Mouse (Mus musculus) forebrain, embryonic 10.5 days (tissue): ENCODE measurements around the gene Car10. TPM values are rescaled to one million over a fixed set of nuclear protein-coding genes. Genes with fewer than 3 reads are reported as not detected.
"Not testable (repeated sequence)": the region's sequence is repeated elsewhere in the genome, so short reads cannot be mapped to it uniquely, and the experiment has no call there.

Experiments
- DNase-seq: peaks from one replicate; pipeline ENCODE4 v3.0.0-alpha.2; 2017; ENCODE audit warnings: low spot score; ENCODE audit errors: extremely low spot score
- H3K27ac ChIP-seq: fragments of 300-500 bp; sonication (generic); 2 replicates; pipeline ENCODE4 v1.5.1; 2016; ENCODE audit warnings: mild to moderate bottlenecking
- H3K27me3 ChIP-seq: fragments of 300-500 bp; sonication (generic); 2 replicates; pipeline ENCODE4 v1.6.1; 2016; ENCODE audit warnings: mild to moderate bottlenecking; ENCODE audit not compliant: poor library complexity, severe bottlenecking
- H3K36me3 ChIP-seq: fragments of 300-500 bp; sonication (generic); replicated peaks from 2 replicates; pipeline ENCODE4 v1.6.1; 2016; ENCODE audit warnings: mild to moderate bottlenecking, moderate library complexity
- H3K4me1 ChIP-seq: fragments of 300-500 bp; sonication (generic); 2 replicates; pipeline ENCODE4 v1.6.1; 2016
- H3K4me3 ChIP-seq: fragments of 300-500 bp; sonication (generic); 2 replicates; pipeline ENCODE4 v1.5.1; 2016; ENCODE audit warnings: mild to moderate bottlenecking, moderate library complexity
- H3K9me3 ChIP-seq: fragments of 300-500 bp; sonication (generic); 2 replicates; pipeline ENCODE4 v1.6.1; 2016; ENCODE audit warnings: mild to moderate bottlenecking, moderate library complexity
- WGBS: fragments of 180-500 bp; shearing (Covaris S2); methylation state at CpG from one replicate; pipeline ENCODE4 v1.1.7; 2016; 5-methylcytosine and 5-hydroxymethylcytosine counted together
- polyA plus RNA-seq: library from polyadenylated mRNA; unstranded; fragments of >200 nt; fragmentation: Nextera tagmentation; extraction: Ambion mirVana; gene quantifications from 2 replicates; pipeline ENCODE4 v1.2.1, GENCODE M21; 2016

The Car10 gene
- polyA plus RNA-seq, 1 experiment from 2014 or later, result 0.41 TPM

DNA sequence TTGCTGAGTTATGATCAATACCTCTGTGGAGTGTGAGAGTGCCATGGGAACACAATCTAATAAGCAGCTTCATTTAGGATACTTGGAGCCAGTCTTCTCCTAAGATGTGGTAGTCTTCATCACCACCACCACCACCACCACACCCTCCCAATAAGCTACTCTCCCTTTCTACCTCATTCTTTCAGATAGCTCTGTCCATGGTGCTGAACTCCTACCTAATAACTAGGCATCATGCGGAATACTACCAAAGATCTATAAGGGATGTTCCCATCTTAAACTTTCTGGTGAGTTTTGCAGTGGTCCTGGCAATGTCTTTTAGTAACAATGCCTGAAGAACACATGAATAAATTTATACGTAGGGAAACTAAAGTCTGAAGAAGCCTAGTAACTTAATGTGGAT is 263.7 kb downstream of the Car10 start:
- H3K9me3 ChIP-seq, result no peaks in the 10 kb centered on the region
- no peak for DNase-seq
- H3K36me3 ChIP-seq, result no peaks in the 10 kb centered on the region
- H3K4me3 ChIP-seq, result no peak overlapping the region
- H3K27ac ChIP-seq, result no peak overlapping the region
- no peaks in the 10 kb centered on the region for H3K4me1 ChIP-seq
- no peaks in the 10 kb centered on the region for H3K27me3 ChIP-seq
- WGBS, result 64% methylated on average over 2 of the region's 2 CpGs

DNA sequence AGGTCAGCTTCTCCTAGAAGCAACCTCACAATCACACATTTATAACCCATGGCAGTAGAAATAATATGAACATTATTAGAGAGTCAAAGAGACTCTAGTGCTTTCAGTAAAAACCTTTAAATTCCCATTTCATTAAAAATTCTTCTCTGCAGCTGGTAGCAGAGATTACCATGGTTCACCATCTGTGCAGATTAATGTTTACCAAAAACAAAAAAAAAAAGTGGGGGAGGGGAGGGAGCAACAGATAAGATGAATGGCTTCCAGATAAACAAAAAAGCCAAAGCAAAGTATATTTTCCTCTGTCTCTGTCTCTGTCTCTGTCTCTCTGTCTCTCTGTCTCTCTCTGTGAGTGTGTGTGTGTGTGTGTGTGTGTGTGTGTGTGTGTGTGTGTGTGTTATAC is 266.3 kb downstream of the Car10 start:
- DNase-seq, result no peak
- Histone ChIP-seq H3K4me1 (peaks cover 20% of the 10 kb centered on the region), H3K36me3 (no peaks in the 10 kb centered on the region), H3K27me3 (no peaks in the 10 kb centered on the region), H3K9me3 (no peaks in the 10 kb centered on the region), H3K27ac (no peak overlapping the region), H3K4me3 (no peak overlapping the region)

DNA sequence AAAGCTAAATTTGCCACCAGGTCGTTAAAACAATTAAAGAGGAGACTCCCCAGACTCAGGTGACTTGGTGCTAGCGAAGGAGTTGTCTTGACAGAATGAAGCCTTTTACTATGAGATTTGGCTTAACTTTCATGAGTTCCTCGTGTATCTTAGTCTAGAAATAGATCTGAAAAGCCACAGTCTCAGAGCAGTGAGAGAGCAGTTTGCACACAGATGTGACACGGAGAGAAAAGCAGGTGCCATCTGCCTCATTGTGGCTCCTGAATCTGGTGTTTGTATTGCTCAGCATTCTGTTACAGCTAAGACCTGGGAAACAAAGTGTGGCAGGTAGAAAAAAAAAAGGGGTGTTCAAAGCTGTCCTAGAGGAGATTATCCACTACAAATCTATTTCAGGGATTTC is 269.4 kb downstream of the Car10 start:
- Histone ChIP-seq H3K27me3 (no peaks in the 10 kb centered on the region), H3K4me3 (no peak overlapping the region), H3K36me3 (no peaks in the 10 kb centered on the region), H3K9me3 (no peaks in the 10 kb centered on the region), H3K4me1 (peaks cover 21% of the 10 kb centered on the region), H3K27ac (no peak overlapping the region)
- 36% methylated on average over 4 of the region's 4 CpGs for WGBS
- no peak for DNase-seq

DNA sequence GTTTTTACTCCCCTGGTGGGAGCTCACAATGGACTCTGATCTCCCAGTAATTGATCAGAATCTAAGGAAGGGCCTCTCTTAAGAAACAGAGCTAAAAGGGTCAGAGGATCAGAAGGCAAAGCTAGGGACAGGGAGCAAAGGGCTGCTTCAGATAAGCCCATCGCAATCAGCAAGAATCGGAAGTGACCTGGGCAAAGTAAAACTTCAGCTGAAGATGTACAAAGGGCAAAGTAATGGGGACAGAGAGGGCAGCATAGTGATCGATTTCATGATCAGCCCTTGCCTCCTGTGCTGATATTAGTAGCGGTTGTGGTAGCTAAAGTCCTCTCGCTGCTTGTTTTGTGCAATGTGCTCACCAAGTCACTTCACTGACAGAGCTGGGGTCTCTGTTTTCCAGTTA is 269.9 kb downstream of the Car10 start:
- no peaks in the 10 kb centered on the region for H3K27me3 ChIP-seq
- no peaks in the 10 kb centered on the region for H3K9me3 ChIP-seq
- DNase-seq, result no peak
- no peak overlapping the region for H3K27ac ChIP-seq
- peaks cover 21% of the 10 kb centered on the region for H3K4me1 ChIP-seq
- no peaks in the 10 kb centered on the region for H3K36me3 ChIP-seq
- 43% methylated on average over 5 of the region's 5 CpGs for WGBS
- H3K4me3 ChIP-seq, result no peak overlapping the region

DNA sequence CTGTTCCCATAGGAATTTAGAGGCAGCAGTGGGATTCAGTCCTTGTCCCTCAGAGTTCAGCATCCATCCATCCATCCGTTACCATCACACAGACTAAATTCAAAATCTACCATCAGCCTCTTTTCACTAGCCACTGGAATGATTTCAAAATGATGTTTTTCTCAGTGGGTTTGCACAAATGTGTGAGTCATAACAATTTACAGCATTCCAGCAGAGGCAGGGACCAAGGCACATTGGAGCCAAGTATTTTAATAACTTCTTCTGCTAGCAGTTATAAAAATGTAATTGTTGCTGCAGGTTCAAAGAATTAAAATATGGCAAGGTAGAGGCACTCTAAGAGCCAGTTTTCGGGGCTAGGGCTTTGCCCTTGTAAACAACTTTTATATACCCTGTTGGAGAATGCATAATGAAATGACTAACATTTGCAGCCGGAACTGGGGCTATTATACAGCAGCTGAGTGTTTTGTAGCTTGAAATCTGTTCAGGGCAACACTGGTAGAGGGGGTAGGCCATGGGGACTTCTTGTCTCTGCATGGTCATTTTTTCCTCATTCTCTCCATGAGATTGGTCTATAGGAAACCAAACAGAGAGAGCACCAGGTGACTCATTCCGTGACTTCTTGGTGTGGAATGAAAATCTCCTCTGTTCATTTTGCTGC is 276.0 kb downstream of the Car10 start:
- Histone ChIP-seq H3K4me3 (no peak overlapping the region), H3K4me1 (0 out of 2 replicates have a peak, but pooled peaks cover 5% of the 10 kb centered on the region), H3K27ac (no peak overlapping the region), H3K36me3 (no peaks in the 10 kb centered on the region), H3K27me3 (no peaks in the 10 kb centered on the region), H3K9me3 (no peaks in the 10 kb centered on the region)
- WGBS, result 87% methylated on average over 4 of the region's 4 CpGs
- DNase-seq, result no peak

DNA sequence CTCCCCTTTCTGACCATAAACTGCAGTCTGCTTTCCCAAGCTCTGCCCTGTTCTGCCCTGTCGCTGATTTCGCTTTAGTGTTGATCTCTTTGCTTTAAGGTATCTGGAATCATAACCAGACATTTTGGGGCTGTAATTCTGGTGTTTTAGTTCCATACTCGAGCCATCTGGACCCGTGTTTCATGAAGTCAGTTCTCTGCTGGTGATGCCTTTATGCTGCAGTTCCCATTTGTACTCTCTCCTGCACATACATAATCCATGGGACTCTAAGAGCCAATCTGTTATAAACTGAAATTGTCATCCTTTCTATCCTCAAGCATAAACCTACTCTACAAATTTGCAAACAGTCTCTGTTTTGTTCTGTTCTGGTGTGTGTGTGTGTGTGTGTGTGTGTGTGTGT is 293.3 kb downstream of the Car10 start:
- H3K9me3 ChIP-seq, result no peaks in the 10 kb centered on the region
- no peak overlapping the region for H3K27ac ChIP-seq
- DNase-seq, result no peak
- H3K27me3 ChIP-seq, result no peaks in the 10 kb centered on the region
- H3K4me3 ChIP-seq, result no peak overlapping the region
- H3K4me1 ChIP-seq, result no peaks in the 10 kb centered on the region
- 85% methylated on average over 4 of the region's 4 CpGs for WGBS
- no peaks in the 10 kb centered on the region for H3K36me3 ChIP-seq

DNA sequence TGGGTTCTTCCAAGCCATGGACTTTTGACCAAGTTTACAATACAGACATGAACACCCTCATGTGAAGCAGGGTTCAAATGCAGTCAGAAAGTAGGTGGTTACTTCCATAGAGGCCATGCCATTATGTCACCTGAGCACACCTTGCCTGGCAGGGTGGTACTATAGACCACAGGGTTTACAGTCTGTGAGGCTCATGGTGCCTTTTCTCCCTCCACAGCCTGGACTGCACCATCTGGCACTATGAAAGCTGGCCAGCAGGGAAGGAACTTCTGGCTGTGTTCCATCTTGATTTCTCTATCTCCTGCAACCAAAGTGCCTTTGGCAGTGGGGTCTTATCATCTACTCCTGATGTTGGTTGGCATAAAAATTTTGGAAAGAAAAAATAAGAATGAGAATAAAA is 295.5 kb downstream of the Car10 start:
- not testable (repeated sequence) for H3K4me3 ChIP-seq, H3K27me3 ChIP-seq, DNase-seq, H3K4me1 ChIP-seq, H3K36me3 ChIP-seq, H3K9me3 ChIP-seq, H3K27ac ChIP-seq

DNA sequence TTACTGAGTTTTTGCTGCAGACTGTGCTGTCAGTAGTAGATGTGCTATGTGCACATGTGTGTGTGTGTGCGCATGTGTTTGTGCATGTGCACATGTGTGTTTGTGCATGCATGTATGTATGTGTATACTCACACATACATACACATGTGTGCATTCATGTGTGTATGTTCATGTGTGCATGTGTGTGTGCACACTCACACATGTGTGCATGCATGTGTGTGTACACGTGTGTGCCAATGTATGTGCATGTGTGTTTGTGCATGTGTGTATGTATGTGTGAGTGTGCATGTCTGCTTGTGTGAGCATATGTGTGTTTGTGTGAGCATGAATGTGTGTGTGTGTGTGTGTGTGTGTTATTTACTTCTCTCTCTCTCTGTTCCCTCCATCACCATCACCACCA is 298.5 kb downstream of the Car10 start:
- 96% methylated on average over 2 of the region's 2 CpGs for WGBS
- Histone ChIP-seq H3K4me1 (no peaks in the 10 kb centered on the region), H3K36me3 (no peaks in the 10 kb centered on the region), H3K9me3 (no peaks in the 10 kb centered on the region), H3K27me3 (no peaks in the 10 kb centered on the region), H3K4me3 (no peak overlapping the region), H3K27ac (no peak overlapping the region)
- DNase-seq, result no peak

DNA sequence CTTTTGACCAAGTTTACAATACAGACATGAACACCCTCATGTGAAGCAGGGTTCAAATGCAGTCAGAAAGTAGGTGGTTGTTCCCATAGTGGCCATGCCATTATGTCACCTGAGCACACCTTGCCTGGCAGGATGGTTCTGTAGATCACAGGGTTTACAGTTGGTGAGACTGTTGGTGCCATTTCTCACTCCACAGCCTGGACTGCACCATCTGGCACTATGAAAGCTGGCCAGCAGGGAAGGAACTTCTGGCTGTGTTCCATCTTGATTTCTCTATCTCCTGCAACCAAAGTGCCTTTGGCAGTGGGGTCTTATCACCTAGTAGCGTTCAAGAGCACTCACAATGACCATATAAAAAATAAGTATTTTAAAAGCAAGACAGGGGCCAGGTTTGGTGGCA is 303.3 kb downstream of the Car10 start:
- not testable (repeated sequence) for H3K9me3 ChIP-seq, DNase-seq, H3K36me3 ChIP-seq, H3K4me1 ChIP-seq, H3K27me3 ChIP-seq, H3K27ac ChIP-seq, H3K4me3 ChIP-seq
- WGBS, result 91% methylated on average over 1 of the region's 1 CpGs

DNA sequence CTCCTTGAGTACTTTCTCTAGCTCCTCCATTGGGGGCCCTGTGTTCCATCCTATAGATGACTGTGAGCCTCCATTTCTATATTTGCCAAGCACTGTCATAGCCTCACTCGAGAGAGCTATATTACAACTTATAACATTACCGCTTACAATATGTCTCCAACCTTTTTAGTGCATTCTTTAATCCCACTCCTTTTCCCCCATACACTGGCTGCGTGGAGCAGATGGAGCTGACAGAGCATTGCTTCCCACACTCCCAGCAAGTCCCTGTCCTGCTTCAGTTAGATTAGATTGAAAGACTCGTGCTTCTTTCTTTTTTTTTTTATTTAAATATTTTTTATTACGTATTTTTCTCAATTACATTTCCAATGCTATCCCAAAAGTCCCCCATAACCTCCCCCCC is 310.2 kb downstream of the Car10 start:
- no peak overlapping the region for H3K27ac ChIP-seq
- no peaks in the 10 kb centered on the region for H3K36me3 ChIP-seq
- WGBS, result 85% methylated on average over 5 of the region's 5 CpGs
- H3K27me3 ChIP-seq, result no peaks in the 10 kb centered on the region
- H3K4me1 ChIP-seq, result peaks cover 6% of the 10 kb centered on the region; the same call in 1 of the 2 replicates
- no peaks in the 10 kb centered on the region for H3K9me3 ChIP-seq
- H3K4me3 ChIP-seq, result no peak overlapping the region
- DNase-seq, result no peak

DNA sequence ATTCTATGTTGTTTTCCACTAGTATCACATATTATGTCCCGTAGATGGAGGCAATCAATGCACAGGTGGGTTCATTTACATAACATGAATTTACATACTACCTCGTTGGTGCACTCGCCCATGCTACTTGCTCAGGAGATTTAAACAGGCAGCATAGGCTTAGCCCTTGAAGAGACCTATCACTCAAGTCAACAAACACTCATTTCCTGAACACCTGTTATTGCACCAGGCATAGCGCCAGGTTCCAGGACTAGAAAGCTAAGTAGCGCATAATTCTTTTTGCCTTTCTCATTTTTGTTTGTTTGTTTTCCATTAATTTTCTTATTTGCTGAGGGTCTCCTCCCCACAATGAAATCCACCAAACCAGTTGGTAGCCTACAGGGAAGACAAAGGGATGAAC is 333.7 kb downstream of the Car10 start:
- Histone ChIP-seq H3K36me3 (no peaks in the 10 kb centered on the region), H3K27ac (no peak overlapping the region), H3K4me3 (no peak overlapping the region), H3K9me3 (no peaks in the 10 kb centered on the region), H3K4me1 (no peaks in the 10 kb centered on the region), H3K27me3 (no peaks in the 10 kb centered on the region)
- no peak for DNase-seq
- 95% methylated on average over 5 of the region's 5 CpGs for WGBS

DNA sequence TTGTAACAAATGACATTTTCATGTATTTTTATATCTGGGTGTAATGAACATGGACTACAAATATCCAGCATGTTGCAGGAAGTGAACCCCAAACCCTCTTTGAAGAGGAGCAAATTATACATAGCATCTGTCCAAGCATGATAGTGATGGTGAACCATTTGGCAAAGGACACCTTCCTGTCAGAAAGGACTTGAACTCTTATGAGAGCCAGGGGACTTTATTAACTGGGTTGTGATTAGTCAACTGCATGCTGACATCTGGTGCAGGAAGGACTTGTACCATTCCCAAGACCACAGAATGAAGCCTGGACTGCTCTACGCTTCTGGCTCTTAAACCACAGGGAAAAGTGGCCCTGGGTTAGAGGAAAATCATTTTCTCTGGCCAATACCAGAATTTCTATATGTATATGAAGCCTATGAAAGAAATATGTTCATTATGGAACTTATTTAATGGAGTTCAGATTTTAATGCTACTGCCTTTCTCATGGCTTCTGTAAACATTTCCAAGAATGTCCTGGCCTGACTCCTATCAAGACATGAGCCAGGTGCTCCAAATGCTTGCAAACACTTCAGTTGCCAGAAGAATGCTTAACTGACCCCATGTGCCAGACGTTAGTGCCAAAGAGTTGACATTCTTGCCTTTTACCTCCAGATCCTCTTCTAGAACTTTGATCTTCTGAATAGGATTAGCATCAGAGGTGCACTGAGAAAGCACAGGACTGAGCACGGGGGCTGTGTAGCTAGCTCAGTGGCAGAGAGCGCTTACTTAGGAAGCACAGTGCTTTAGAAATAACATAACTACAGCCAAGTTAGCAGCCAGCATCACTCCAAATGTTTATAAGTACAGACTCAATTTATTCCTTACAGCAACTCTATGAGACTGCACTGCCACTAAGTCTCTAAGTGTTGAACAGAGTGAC is 337.4 kb downstream of the Car10 start:
- 66% methylated on average over 4 of the region's 4 CpGs for WGBS
- Histone ChIP-seq H3K36me3 (no peaks in the 10 kb centered on the region), H3K4me1 (no peaks in the 10 kb centered on the region), H3K9me3 (no peaks in the 10 kb centered on the region), H3K27me3 (no peaks in the 10 kb centered on the region), H3K27ac (no peak overlapping the region), H3K4me3 (no peak overlapping the region)
- no peak for DNase-seq

DNA sequence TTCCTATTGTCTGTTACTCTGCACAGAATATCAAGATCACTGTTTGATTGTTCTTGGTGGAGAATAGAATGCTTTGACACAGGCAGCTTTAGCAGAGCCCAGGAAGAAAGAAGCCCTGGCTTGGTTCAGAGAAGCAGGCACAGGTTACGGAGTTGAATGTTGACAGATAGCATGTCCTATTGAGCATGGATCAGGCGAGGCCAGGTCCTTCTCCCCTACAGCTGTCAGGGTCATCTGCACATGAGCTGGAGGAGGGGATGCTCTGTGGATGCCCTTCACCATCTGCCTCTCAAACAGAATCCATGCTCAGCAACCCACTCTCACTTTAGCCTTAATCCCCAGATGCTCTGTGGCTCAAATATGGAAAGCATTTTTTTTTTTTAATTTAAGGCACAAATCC is 339.1 kb downstream of the Car10 start:
- DNase-seq, result no peak

More for the DNA sequence above, 339.1 kb downstream of the Car10 start:
- Histone ChIP-seq H3K9me3 (no peaks in the 10 kb centered on the region), H3K4me3 (no peak overlapping the region), H3K27me3 (no peaks in the 10 kb centered on the region), H3K36me3 (no peaks in the 10 kb centered on the region), H3K27ac (no peak overlapping the region), H3K4me1 (no peaks in the 10 kb centered on the region)
- 72% methylated on average over 2 of the region's 2 CpGs for WGBS
